Mouse (Mus musculus) urinary bladder, adult 18-20 months (tissue): ENCODE results near the gene Shank1.

Experiments used
- DNase-seq, 2 experiments: peaks; one replicate each; pipeline ENCODE4 v3.0.0; 2022; ENCODE audit warnings: low spot score in 2 of 2, mixed read lengths in 2 of 2

The Shank1 gene

GRCm38 (mm10) chr7:44341119-44341518 lies 31.1 kb downstream of the Shank1 start:
- no peak for DNase-seq

DNA sequence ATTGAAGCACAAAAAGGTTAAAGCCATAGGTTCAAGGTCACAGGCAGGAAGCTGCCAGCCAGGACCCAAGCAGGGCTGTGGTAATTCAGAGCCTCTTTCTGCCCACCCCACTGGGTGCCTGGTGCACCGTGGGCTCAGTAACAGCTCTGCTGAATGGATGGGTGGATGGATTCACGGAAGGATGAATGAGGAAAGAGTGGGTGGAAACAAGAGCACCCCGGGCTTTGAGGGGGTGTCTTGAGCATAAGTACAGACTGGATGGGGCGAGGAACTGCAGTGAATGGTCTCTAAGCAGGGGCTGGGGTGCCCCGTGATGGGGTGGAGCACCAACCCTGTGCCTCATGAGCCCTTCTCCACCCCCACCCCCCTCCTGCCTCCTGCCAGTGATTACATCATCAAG lies 31.7 kb downstream of the Shank1 start:
- no peak for DNase-seq

- DNase-seq = no peak
Measured at GRCm38 (mm10) chr7:44343459-44344015, 33.5 kb downstream of the Shank1 start.

DNA sequence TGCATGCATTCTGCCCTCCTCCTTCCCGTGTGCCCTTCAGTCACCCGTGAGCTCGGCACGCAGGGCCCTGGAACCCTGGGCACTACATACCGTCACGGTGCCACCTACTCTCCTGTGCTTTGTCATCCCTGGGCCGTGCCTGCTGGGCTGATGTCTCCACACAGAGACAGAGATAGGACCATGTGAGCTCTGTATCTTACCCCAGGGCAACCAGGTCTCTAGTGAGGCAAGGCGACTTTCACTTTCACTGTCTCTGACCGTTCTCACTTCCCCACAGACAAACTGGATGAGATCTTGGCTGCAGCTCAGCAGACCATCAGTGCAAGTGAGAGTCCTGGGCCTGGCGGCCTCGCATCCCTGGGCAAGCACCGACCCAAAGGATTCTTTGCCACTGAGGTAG lies 34.6 kb downstream of the Shank1 start:
- DNase-seq = no peak

GRCm38 (mm10) chr7:44349043-44349442 lies 39.0 kb downstream of the Shank1 start:
- no peak for DNase-seq

- peak in 1 of 2 experiments; percentile 64 for DNase-seq
Measured at GRCm38 (mm10) chr7:44350957-44351711, 41.1 kb downstream of the Shank1 start.

DNA sequence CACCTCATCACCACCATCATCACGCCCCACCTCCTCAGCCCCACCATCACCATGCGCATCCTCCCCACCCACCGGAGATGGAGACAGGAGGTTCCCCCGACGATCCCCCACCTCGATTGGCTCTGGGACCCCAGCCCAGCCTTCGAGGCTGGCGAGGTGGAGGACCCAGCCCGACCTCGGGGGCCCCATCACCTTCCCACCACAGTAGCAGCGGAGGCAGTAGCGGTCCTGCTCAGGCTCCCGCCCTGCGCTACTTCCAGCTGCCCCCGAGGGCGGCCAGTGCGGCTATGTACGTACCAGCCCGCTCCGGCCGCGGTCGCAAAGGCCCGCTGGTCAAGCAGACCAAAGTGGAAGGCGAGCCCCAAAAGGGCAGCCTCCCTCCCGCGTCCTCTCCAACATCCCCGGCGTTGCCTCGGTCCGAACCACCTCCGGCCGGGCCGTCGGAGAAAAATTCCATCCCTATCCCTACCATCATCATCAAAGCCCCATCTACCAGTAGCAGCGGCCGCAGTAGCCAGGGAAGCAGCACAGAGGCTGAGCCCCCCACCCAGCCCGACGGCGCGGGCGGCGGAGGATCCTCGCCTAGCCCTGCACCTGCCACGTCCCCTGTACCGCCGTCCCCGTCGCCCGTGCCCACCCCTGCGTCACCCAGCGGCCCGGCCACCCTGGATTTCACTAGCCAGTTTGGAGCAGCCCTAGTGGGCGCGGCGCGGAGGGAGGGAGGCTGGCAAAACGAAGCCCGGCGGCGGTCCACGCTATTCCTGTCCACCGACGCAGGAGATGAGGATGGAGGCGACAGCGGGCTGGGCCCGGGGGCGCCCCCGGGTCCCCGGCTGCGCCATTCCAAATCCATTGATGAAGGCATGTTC lies 42.1 kb downstream of the Shank1 start:
- DNase-seq = no peak

- DNase-seq = no peak
Measured at GRCm38 (mm10) chr7:44352750-44353600, 42.9 kb downstream of the Shank1 start.

- no peak for DNase-seq
Measured at GRCm38 (mm10) chr7:44353601-44354340, 43.7 kb downstream of the Shank1 start.

DNA sequence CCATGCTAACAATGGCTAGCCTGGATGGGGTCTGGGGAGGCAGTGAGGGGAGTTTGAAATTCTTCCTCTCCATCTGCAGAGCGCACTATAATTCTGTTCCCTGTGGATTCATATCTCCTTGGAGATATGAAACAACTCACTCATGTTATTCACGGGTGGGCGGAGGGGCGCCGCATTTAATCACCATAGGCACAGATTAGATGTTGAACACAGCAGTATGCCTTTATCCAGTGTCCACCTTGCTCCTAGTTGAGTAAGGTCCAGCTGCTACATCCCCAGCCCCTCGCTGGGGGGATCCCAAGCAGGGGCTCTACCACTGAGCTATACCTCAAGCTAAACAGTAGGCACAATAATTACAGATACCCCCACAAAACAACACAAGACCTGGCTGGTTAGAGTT lies 45.4 kb downstream of the Shank1 start:
- DNase-seq = no peak

DNA sequence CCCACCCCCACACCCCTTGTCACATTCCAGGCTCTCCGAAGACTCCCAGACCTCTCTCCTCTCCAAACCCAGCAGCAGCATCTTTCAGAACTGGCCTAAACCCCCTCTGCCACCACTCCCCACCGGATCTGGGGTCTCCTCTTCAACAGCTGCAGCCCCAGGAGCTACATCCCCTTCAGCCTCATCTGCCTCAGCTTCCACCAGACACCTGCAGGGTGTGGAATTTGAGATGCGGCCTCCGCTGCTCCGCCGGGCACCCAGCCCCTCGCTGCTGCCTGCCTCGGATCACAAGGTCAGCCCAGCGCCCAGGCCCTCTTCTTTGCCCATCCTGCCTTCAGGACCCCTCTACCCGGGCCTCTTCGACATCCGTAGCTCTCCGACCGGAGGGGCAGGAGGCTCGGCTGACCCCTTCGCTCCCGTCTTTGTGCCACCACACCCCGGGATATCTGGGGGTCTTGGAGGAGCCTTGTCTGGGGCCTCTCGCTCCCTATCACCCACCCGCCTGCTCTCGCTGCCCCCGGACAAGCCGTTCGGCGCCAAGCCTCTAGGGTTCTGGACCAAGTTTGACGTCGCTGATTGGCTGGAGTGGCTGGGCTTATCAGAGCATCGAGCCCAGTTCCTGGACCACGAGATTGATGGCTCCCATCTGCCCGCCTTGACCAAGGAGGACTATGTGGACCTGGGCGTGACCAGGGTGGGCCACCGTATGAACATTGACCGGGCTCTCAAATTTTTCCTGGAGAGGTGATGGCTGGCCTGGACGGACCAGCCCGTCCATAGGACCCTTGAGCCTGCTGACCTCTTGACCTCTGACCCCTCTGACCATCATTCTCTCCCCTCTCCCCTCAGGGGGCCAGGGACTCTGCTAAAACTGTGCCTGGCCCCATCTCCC lies 46.8 kb downstream of the Shank1 start:
- no peak for DNase-seq

- no peak for DNase-seq
Measured at GRCm38 (mm10) chr7:44357531-44357930, 47.5 kb downstream of the Shank1 start.

- DNase-seq = no peak
Measured at GRCm38 (mm10) chr7:44358012-44358411, 48.0 kb downstream of the Shank1 start.

DNA sequence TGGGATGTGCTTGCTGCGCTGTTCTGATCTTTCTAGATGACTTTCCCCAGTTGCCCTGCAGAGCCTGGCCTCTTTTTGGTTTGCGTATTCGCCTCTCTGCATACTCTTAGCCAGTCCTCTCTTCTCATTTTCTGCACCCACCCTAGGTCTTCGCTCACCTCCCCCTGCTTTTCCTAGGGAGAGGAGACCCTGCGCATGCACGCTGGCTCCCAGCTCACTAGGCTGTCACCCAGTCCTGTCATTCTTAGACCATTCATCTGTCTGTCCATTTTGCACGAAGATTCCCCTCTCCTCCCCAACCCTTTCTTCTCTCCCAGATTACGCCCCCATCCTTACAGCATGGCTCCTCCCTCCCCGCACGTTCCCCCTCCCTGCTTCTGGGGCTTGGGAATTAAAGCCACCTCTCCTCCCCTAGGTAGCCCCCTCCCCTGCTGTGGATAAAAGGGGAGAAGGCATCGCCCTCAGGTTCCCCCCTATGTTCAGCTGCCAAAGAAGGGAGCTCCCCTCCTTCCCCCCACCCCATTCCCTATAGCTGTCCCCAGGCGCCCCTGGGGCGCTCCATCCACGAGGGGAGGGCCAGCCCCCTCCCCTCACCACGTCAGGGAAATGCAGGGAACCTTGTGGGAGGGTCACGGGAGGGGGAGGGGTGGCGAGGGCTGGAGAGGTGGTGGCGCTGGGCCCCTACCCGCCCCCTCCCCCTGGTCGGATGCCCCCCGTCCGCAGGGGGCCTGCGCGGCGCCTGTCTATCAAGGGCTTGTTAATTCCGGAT lies 49.0 kb downstream of the Shank1 start:
- no peak for DNase-seq

DNA sequence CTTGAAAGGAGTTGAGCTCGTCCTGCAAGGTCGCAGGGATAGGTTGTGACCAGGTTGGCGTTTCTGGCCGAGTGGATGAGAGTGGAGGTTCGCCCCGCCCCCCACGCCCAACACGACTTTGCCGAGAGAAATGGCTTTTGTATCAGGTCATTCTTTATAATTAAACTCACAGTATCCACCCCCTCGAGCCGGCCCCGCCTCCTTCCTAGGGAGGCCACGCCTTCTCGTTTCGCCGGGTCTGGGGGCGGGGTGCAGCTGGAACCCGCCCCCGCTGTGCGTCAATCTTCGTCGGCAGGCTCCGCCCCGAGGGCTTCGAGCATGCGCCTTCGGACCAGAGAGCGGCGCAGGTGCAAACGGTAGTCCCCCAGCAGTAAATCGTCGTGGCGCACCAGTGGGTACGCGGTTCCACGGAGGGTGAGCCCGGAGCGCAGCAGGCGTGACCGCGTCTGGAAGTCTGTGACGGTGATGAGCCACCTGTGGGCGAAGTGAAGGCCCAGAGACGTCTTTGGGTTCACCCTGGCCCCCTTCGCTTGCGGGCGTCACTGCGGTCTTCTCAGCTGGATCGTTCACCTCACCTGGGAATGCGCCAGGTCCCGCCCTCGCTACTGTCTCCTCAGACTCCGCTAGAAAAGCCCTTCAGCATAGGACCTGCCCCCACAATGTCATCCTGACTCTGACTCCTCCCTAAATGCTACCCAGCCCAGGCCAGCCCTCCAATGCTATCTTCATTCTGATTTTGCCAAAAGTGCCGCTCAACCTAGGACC lies 50.0 kb downstream of the Shank1 start:
- DNase-seq = peak; percentile 90 to 95

GRCm38 (mm10) chr7:44360792-44361301 lies 50.8 kb downstream of the Shank1 start:
- DNase-seq = no peak

DNA sequence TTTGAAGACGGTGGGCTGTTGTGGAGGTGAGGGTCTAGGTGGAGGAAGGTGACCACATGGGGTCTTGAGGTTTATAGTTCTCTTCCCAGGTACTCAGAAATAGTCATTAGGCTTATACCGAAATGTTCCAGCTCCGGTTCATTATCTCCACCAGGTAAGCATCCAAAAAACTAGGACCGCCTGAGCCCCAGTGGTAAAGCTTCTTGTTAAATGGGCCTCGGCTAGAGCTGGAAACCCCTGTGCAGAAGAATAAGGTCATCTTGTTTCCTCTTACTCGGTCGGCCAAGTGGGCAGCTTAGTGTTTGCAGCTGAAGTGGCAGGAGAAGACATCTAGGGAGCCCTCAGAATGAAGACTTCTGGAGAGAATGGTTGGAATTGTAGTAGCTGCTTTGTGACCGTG lies 62.6 kb downstream of the Shank1 start:
- DNase-seq = no peak

- DNase-seq = no peak
Measured at GRCm38 (mm10) chr7:44373460-44373859, 63.4 kb downstream of the Shank1 start.
